Mouse (Mus musculus) heart, adult 2 months (tissue): ENCODE measurements around the gene Agap1. TPM values are rescaled to one million over a fixed set of nuclear protein-coding genes. Genes with fewer than 3 reads are reported as not detected.

Experiments
- DNase-seq, 2 experiments: peaks; one replicate each; pipeline ENCODE4 v3.0.0; 2021
- H3K27ac ChIP-seq: fragments of 200-600 bp; 2 replicates; pipeline ENCODE4 v1.8.1; 2022
- H3K27me3 ChIP-seq: fragments of 200-500 bp; 2 replicates; pipeline ENCODE4 v1.6.1; 2012; ENCODE audit warnings: mild to moderate bottlenecking, low read length, inconsistent platforms, mixed read lengths; ENCODE audit not compliant: control insufficient read depth, insufficient read depth
- H3K36me3 ChIP-seq: fragments of 200-500 bp; 2 replicates; pipeline ENCODE4 v1.6.1; 2012; ENCODE audit warnings: low read length, inconsistent platforms; ENCODE audit not compliant: control insufficient read depth, insufficient read depth
- H3K4me1 ChIP-seq: fragments of 200-500 bp; 2 replicates; pipeline ENCODE4 v1.6.1; 2011; ENCODE audit warnings: low read length; ENCODE audit not compliant: control insufficient read depth, insufficient read depth
- H3K4me3 ChIP-seq: fragments of 200-600 bp; 2 replicates; pipeline ENCODE4 v1.8.1; 2022
- H3K79me2 ChIP-seq: fragments of 200-500 bp; replicated peaks from 2 replicates; pipeline ENCODE4 v1.6.1; 2012; ENCODE audit warnings: mild to moderate bottlenecking, inconsistent platforms, low read length, moderate library complexity, mixed read lengths; ENCODE audit not compliant: control insufficient read depth, insufficient read depth
- H3K9ac ChIP-seq: fragments of 200-500 bp; 2 replicates; pipeline ENCODE4 v1.6.1; 2012; ENCODE audit warnings: low read depth, mild to moderate bottlenecking, control low read depth, inconsistent platforms, low read length, mixed read lengths
- CTCF ChIP-seq: fragments of 200-600 bp; IDR thresholded peaks from 2 replicates; pipeline ENCODE4 v1.8.1; 2022; ENCODE audit warnings: antibody characterized with exemption, mild to moderate bottlenecking, moderate library complexity
- EP300 ChIP-seq: fragments of 200-500 bp; IDR thresholded peaks from 2 replicates; pipeline ENCODE4 v1.6.1; 2011; ENCODE audit warnings: low read depth, low read length, control low read depth; ENCODE audit not compliant: insufficient read depth
- POLR2A ChIP-seq: fragments of 200-500 bp; IDR thresholded peaks from 2 replicates; pipeline ENCODE4 v1.6.1; 2011; ENCODE audit warnings: mild to moderate bottlenecking, low read depth, low read length, control low read depth; ENCODE audit not compliant: insufficient read depth
- WGBS: fragments of 180-500 bp; shearing (Covaris S2); methylation state at CpG from one replicate; pipeline ENCODE4 v1.1.7; 2018; 5-methylcytosine and 5-hydroxymethylcytosine counted together
- intact Hi-C: fragments of 180-260 bp; cut with DNase I; formaldehyde crosslinking; loops from one replicate; pipeline ENCODE4 v1.15.1; 2025
- long read RNA-seq: library from polyadenylated mRNA; stranded (forward); transcript quantifications from one replicate; pipeline ENCODE4 v2.0.0, GENCODE M21; 2021
- polyA plus RNA-seq: library from polyadenylated mRNA; depleted of rRNA; stranded (reverse); fragments of >200 nt; gene quantifications from 2 replicates; pipeline ENCODE4 v1.2.3, GENCODE M21; 2012; rRNA removed
- total RNA-seq, 2 experiments: library from RNA; stranded (reverse); gene quantifications; 2 replicates each; pipeline ENCODE4 v1.2.3; 2021

The Agap1 gene
- total RNA-seq (10 to 100 TPM; 59.0 to 62.1 TPM), polyA plus RNA-seq (11.4 and 14.6 TPM in 2 replicates)
- long read RNA-seq, full-length matches to known transcripts = 5 of 22 reads
- long read RNA-seq, partial matches to known transcripts = 5 of 22 reads
- long read RNA-seq, other reads (novel, unspliced or antisense) = 12 of 22 reads

GRCm38 (mm10) chr1:89454196-89455123 is at the start of gene Agap1:
Gene Agap1, plus strand, starts transcription at chr1:89454806.
- Histone ChIP-seq H3K4me1 (peaks cover 8% of the 10 kb centered on the region), H3K36me3 (no peaks in the 10 kb centered on the region), H3K27ac (peak within 1 kb of the TSS; percentile 87), H3K9ac (peak within 1 kb of the TSS; percentile 95), H3K27me3 (no peaks in the 10 kb centered on the region), H3K79me2 (peaks cover 10% of the 10 kb centered on the region), H3K4me3 (peak within 1 kb of the TSS; percentile 91)
- intact Hi-C loops = loop anchor here (1.0 to 2.0 kb wide), 3 partner anchors 70 to 132 kb away; no protein-coding TSS in a partner anchor
- peak; percentile 96 to 97 for DNase-seq
- WGBS = under 1% methylated on average over 111 of the region's 118 CpGs
- TF ChIP-seq EP300 (no peak), POLR2A (peak; percentile 59; the same call in 1 of the 2 replicates), CTCF (peak; percentile 13; the same call in 1 of the 2 replicates)

- no peak overlapping the region for H3K27ac ChIP-seq
- no peak overlapping the region for H3K9ac ChIP-seq
- no peaks in the 10 kb centered on the region for H3K36me3 ChIP-seq
- TF ChIP-seq CTCF = no peak
- no peak for TF ChIP-seq EP300
- no peak for TF ChIP-seq POLR2A
- H3K4me1 ChIP-seq = no peaks in the 10 kb centered on the region
- no peak for DNase-seq
- no peaks in the 10 kb centered on the region for H3K27me3 ChIP-seq
- 76% methylated on average over 6 of the region's 6 CpGs for WGBS
- intact Hi-C loops = no loop called here
- no peaks in the 10 kb centered on the region for H3K79me2 ChIP-seq
- H3K4me3 ChIP-seq = no peak overlapping the region
Observed at GRCm38 (mm10) chr1:89405991-89406390, 48.6 kb upstream of the Agap1 start.

- H3K4me3 ChIP-seq = no peak overlapping the region
- TF ChIP-seq EP300 (no peak), POLR2A (no peak), CTCF (no peak)
- no peaks in the 10 kb centered on the region for H3K36me3 ChIP-seq
- no peaks in the 10 kb centered on the region for H3K27me3 ChIP-seq
- H3K27ac ChIP-seq = no peak overlapping the region
- intact Hi-C loops = no loop called here
- no peaks in the 10 kb centered on the region for H3K79me2 ChIP-seq
- no peak for DNase-seq
- no peaks in the 10 kb centered on the region for H3K4me1 ChIP-seq
- H3K9ac ChIP-seq = no peak overlapping the region
- WGBS = 84% methylated on average over 8 of the region's 8 CpGs
Observed at GRCm38 (mm10) chr1:89407986-89408385, 46.6 kb upstream of the Agap1 start.

- TF ChIP-seq EP300 (no peak), CTCF (no peak), POLR2A (no peak)
- H3K79me2 ChIP-seq = no peaks in the 10 kb centered on the region
- 65% methylated on average over 2 of the region's 2 CpGs for WGBS
- H3K9ac ChIP-seq = no peak overlapping the region
- peak in 1 of 2 experiments; percentile 4 for DNase-seq
- H3K36me3 ChIP-seq = no peaks in the 10 kb centered on the region
- H3K27ac ChIP-seq = no peak overlapping the region
- intact Hi-C loops = no loop called here
- no peaks in the 10 kb centered on the region for H3K4me1 ChIP-seq
- H3K4me3 ChIP-seq = no peak overlapping the region
- no peaks in the 10 kb centered on the region for H3K27me3 ChIP-seq
Observed at GRCm38 (mm10) chr1:89413122-89413521, 41.5 kb upstream of the Agap1 start.

- no peak overlapping the region for H3K27ac ChIP-seq
- H3K36me3 ChIP-seq = no peaks in the 10 kb centered on the region
- no peak for TF ChIP-seq CTCF
- intact Hi-C loops = no loop called here
- H3K9ac ChIP-seq = no peak overlapping the region
- 87% methylated on average over 9 of the region's 9 CpGs for WGBS
- no peak for DNase-seq
- no peaks in the 10 kb centered on the region for H3K79me2 ChIP-seq
- no peaks in the 10 kb centered on the region for H3K27me3 ChIP-seq
- no peaks in the 10 kb centered on the region for H3K4me1 ChIP-seq
- H3K4me3 ChIP-seq = no peak overlapping the region
Observed at GRCm38 (mm10) chr1:89414563-89414962, 40.0 kb upstream of the Agap1 start.

GRCm38 (mm10) chr1:89416929-89417328 is 37.7 kb upstream of the Agap1 start:
- no peaks in the 10 kb centered on the region for H3K36me3 ChIP-seq

More at GRCm38 (mm10) chr1:89416929-89417328, 37.7 kb upstream of the Agap1 start:
- no peaks in the 10 kb centered on the region for H3K79me2 ChIP-seq
- intact Hi-C loops = no loop called here
- no peak for DNase-seq
- WGBS = 30% methylated on average over 5 of the region's 5 CpGs
- TF ChIP-seq EP300 = no peak
- TF ChIP-seq CTCF = no peak
- TF ChIP-seq POLR2A = no peak
- H3K27me3 ChIP-seq = no peaks in the 10 kb centered on the region
- H3K4me1 ChIP-seq = peaks cover 4% of the 10 kb centered on the region
- no peak overlapping the region for H3K27ac ChIP-seq
- no peak overlapping the region for H3K4me3 ChIP-seq
- H3K9ac ChIP-seq = no peak overlapping the region
